Mouse (Mus musculus): ENCODE data around the gene Dnajb1.
"Not testable (repeated sequence)": the region's sequence is repeated elsewhere in the genome, so short reads cannot be mapped to it uniquely, and the experiment has no call there.

The Dnajb1 gene

DNA sequence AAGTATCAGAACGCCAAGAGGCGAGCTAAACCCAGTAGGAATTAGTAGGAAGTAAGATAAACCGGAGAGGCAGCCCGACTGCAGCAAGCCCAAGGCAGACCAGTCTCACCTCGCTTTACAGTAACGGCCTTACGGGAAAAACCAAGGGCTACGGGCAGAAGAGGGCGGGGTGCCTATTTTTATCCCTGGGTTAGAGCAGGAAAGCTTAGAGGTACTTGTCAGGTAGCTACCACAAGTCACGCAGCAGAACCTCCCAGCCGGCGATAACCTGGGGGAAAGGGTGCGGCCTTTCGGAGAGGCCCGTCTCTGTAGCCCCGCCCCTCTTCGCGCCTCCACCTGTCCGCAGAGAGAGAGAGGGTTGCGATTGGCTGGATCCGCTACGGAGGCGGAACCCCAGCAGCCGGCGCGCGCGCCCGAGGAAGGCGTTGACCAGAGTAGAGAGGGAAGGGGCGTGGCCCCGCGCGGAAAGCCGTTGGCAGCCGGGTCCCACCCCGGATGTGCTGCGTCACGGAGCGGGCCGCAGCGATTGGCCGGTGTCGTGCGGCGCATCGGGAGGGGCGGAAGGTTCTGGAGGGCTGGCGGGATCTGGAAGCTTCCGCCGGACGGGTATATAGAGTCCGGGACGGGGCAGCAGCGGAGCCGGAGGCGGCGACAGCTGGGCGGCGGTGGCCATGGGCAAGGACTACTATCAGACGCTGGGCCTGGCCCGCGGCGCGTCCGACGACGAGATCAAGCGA, at the start of gene Dnajb1, which contains the start of gene Tecr:
Gene Dnajb1, plus strand, starts transcription at position 533 of the 737 bp plus-strand sequence.
Gene Tecr, minus strand, starts transcription at position 311 of the 737 bp plus-strand sequence.
- in situ Hi-C loops (cut with MseI, MboI): no loop called here

DNA sequence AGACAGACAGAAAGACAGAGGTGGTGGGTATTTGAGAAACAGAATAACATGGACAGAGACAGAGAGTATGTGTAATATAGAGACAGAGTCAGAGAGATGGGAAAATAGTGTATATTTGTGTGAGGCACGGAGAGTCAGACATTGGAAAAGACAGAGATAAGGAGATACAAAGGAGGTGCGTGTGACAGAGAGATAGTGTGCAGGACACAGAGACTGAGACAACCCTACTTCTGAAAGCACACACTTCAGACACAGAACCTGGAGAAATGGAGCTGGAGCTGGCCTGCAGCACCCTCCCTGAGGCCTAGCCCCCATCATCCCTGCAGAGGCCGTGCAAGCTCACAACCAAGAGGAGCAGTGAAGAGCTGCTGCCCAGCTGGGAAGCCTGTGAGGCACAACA, 45.3 kb upstream of the Dnajb1 start:
- in situ Hi-C loops (cut with MseI, MboI): no loop called here

DNA sequence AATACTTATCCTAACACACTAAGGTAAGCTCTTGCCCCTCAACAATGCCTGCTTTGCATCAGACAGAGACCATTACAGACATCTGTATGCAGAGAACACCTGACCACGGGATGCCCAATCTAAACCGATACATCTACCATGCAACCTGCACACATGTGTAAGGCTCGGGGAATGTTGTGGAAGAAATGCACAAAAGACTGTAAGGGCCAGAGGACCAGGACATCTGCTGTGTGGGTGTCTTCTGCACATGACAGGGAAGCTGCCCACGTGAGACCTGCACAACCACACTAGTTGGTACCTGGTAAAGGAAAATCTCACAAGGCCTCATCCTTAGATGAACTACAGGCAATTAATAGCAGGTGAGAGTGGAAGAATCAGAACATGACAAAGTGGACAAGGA, 44.7 kb upstream of the Dnajb1 start:
- in situ Hi-C loops (cut with MseI, MboI): no loop called here

DNA sequence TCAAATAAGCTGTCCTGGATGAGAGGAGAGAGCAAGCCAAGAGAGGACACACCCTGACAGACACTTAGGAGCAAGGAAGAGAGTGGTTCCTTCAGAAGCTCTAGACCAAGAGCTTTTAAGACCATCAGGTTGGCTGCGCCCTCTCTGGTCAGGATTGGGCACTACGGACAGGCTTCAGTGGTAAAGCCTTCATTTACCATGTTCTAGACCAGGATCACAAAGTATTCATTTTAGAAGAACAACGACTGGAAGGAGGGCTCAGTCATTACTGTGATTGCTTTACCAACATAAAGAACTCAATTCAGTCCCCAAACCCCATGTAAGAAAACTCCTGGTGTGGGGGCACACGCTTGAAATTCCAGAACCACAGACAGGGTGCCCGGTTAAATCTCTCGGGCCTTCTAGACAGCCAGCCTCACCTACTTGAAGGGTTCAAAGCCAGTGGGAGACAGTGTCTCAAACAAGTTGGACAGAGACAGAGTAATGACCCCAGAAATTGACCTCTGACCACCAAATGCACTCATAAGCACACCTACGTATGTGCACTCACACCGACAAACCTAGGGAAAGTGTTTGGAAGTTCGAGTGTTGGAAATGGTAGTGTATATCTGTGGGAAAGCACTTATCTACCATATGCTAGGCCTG, 42.1 kb upstream of the Dnajb1 start:
- in situ Hi-C loops (cut with MseI, MboI): no loop called here

DNA sequence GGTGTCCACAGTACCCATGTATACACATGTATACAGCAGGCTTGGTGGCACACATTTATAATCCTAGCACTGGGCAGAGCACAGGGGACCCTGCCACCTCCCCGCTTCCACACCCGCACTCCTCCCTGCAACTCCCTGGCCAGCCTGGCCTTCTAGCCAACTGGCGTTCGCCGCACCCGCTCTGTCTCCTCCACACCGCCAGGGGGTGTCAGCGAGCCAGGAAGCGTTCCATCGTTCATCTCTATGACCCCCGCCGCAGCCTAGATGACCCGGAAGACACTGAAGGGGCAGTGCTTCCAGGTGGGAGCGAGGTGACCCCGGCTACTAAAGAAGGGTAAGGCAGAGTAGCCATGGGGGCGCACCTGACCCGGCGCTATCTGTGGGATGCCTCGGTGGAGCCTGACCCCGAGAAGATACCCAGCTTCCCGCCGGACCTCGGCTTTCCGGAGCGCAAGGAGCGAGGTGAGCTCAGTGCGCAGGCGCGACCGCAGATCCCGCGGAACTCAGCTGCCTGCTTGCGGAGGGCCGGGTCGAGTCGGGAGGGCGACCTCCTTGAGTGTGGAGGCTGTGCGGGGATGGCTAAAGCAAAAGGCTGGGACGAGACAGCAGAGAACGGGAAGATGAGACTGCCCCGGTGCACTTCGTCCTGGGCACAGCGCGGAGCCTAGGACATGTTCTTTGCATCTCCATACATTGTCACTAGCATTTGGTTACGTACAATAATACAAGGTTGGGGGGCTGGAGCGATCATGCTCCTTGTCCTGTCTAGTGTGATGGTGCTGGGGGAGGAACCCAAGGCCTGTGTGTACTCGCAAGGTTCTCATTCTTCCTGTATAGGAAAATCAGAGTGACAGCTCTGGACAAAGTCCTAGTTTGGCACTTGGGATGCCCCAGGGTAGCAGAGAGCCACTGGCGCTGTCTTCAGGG, 41.3 kb upstream of the Dnajb1 start, which contains the start of gene Ndufb7:
Gene Ndufb7, plus strand, starts transcription at position 203 of the 927 bp plus-strand sequence.
- in situ Hi-C loops (cut with MseI, MboI): no loop called here

DNA sequence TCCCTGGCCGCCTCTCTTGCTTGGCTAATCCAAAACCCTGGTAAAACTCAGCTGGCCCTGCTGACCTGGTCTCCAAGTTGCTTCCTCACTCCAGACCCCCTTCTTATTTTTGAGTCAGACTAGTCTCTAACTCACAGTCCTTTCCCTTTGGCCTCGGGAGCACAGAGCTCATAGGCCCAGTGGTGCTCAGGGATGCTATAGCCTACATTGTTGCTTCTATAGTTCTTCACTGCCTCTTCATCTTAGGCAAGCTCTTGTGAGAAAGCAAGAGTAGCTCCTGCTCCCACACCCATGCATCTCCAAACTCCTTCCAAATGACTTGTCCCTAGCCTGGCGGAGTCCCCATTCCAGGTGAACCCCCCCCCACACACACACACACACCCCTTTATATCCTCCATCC, 40.3 kb upstream of the Dnajb1 start:
- in situ Hi-C loops (cut with MseI, MboI): no loop called here

DNA sequence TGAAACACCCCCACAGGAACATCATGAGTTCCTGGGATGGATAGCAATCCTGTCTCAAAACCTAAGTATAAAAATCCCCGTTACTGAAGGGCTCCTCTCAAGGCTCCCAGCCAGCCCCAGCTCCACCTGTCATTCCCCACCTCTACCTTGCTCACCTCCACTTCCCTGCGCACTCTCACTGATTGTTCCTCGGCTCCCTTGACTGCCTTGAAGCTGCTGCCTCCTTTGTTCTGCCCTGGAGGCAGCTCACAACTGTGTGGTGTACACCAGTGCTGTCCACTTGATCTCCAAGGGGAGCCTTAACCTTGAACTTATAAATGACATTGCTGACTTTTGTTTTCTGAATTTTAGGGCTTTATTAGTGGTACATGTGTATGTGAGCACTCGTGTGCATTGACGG, 39.9 kb upstream of the Dnajb1 start:
- in situ Hi-C loops (cut with MseI, MboI): no loop called here

DNA sequence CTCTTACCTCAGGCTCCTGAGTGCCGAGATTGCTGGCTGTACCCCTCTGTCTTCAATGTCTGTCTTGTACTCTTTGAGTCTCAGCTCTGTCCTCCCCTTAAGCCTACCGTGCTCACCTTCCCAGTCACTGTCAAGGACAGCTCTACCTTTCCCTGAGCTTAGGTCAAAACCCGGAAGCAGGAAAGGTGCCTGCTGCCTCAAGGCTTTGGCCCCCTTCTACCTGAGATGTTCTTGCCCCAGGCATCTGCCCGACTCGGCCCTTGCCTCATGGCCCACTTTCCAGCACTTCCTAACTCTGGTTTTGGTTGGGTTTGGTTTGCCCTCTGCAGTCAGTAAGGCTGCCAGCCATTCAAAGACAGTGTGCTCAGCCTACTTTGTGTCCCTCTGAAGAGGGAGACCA, 39.2 kb upstream of the Dnajb1 start:
- in situ Hi-C loops (cut with MseI, MboI): no loop called here

DNA sequence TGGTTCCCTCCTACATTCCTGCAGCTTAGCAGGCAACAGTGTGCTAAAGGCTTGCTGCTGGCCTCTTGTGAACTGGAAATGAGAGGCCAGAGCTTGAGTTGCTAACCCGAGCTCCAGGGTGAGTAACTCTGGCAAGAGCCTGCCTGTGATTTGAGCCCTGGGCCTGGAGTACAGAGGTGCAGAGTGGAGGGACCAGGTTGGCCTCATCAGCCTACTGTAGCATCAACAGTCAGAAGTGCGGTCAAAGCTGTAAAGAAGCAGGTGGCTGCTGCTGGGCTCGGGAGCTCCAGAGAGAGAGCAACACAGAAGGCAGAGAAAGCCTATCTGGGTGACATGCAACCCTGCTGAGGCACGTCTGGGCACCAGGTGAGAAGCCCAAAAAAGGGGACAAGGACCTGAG, 38.8 kb upstream of the Dnajb1 start:
- in situ Hi-C loops (cut with MseI, MboI): no loop called here

DNA sequence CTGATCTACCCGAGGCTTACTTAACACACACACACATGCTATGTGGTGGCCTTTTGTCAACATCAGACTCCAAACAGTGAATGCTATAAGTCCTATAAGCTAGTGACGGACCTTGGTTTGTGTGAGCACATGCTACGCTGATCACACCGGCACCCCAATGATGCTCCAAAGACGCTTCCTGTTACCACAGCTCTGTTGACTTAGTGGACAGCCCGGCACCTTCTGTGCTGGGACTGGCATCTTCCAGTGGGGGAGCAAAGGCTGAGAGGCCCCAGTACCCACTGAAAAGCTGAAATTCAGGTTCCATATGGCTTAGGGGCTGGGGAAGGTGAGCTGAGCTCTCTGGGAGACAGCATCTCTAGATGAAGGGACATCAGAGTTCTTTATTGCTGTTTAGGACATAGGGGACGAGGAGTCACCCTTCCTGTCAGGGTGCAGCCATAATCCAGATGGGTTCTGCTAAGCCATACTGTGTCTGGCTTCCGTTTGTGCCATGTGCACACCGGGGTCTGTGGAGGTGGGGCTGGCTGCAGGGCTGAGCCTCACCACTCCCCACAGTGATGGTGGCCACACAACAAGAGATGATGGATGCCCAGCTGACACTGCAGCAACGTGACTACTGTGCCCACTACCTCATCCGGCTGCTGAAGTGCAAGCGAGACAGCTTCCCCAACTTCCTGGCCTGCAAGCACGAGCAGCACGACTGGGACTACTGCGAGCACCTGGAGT, 37.6 kb upstream of the Dnajb1 start:
- in situ Hi-C loops (cut with MseI, MboI): no loop called here

DNA sequence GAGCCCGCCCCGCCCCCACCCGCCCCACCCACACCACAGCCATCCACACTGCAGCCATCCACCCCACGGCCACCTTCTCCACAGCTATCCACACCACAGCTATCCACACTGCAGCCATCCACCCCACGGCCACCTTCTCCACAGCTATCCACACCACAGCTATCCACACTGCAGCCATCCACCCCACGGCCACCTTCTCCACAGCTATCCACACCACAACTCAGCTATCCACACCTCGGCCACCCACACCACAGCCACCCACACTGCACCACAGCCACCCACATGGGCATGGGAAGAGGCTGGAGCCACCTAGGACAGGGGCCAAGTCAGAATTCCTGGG, 37.0 kb upstream of the Dnajb1 start:
- in situ Hi-C loops (cut with MseI, MboI): not testable (repeated sequence)

DNA sequence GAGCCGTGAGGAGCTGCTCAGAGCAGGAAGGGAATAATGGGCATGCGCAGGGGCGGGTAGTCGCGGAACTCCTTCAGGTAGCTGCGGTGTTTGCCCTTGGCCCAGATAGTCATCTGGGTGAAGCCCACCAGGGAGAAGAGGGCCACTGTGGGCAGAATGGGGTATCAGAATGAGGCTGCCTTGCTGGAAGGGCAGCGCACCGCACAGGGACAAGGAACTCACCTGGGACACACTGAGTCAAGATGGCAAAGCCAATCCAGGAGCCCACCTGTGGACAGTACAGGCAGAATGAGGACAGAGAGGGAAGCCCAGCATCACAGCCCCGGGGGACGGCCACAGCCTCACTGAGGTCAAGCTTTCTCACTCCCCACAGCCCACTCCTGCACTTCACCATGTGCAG, 36.2 kb upstream of the Dnajb1 start:
- in situ Hi-C loops (cut with MseI, MboI): no loop called here

DNA sequence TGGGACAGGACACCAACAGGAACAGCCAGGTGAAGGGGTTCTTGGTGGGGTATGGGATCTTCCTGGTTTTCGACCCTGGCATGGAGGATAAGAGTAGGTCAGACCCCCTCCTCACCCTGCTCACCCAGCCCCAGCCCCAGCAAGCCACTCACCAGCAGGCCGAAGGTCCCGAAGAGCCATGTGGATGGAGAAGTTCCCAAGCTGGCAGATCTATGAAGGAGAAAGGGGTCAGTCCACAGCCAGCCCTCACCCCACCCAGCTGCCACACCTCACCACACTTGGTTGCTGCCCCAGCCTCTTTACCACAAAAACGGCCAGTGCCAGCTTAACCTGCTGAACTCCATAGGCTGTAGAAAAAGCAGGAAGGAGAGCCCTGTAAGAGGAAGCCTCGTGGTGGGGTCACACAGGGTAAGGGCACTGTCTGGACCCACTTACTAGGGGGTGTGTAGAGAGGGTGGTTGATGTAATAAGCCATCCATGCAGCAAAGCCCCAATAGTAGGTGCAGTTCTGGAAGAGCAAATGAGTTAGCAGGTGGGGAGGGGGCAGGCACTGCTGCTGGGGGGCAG, 35.7 kb upstream of the Dnajb1 start:
- in situ Hi-C loops (cut with MseI, MboI): no loop called here

DNA sequence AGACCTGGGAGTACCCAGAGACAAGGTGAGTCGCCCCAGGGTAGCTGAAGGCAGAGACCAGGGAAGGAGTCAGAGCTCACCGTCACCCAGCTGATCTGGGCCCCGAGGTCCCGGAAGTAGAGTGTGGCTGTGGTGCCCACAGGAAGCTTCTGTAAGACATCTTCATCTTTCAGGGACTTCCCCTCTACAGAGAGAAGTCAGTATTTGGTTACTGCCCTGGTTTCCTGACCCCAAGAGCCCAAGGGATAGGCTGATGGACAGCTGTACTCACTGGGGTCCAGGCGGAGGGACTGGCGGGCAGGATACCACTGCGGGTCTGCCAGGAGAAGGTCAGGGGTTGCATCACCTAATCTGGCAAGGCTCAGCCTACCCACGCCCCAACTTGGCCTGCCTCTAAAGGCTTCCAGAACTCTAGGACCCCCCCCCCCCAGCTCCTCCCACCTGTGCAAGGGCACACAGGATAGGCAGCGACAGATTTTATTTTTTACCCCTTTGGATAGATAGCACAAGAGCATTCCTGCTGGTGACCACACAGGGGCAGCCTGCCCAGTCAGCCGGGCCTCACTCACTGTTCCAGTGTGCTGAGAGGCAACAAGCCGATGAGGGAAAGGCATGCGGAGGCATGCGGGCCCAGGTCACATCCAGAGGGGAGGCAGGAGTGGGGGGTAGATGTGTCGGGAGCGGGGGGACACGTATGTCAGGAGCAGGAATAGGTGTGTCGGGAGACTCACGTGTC, 34.7 kb upstream of the Dnajb1 start:
- in situ Hi-C loops (cut with MseI, MboI): no loop called here

DNA sequence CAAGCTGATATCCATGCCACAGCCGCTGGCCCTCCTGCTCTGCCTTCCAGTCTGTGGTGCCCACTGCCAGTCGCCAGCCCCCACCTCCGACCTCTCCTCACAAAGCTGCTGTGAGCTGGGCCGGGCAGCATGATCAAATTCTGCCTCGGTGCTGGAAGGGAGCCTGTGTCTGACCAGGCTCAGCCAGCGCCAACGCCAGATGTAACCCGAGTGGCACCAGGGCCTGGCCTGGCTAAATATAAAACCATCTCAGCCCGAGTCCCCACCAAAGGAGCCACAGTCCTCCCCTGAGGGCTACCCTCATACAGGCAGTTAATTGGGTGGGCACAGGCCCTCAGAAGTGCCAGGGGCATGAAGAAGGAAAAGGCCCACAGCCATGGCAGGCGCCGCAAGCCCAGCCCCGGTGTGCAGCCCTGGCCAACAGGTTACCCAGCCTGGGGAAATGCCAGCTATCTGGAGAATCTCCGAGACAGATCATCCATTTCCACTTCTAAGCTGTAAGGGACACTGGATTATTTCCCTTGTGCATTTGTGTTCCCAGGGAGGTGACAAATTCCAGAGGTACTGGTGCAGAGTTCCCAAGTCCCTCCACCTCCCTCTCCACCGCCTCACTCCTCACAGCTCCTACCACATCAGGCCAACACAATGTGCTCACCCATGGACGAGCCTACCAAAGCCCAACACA, 33.2 kb upstream of the Dnajb1 start:
- in situ Hi-C loops (cut with MseI, MboI): no loop called here

DNA sequence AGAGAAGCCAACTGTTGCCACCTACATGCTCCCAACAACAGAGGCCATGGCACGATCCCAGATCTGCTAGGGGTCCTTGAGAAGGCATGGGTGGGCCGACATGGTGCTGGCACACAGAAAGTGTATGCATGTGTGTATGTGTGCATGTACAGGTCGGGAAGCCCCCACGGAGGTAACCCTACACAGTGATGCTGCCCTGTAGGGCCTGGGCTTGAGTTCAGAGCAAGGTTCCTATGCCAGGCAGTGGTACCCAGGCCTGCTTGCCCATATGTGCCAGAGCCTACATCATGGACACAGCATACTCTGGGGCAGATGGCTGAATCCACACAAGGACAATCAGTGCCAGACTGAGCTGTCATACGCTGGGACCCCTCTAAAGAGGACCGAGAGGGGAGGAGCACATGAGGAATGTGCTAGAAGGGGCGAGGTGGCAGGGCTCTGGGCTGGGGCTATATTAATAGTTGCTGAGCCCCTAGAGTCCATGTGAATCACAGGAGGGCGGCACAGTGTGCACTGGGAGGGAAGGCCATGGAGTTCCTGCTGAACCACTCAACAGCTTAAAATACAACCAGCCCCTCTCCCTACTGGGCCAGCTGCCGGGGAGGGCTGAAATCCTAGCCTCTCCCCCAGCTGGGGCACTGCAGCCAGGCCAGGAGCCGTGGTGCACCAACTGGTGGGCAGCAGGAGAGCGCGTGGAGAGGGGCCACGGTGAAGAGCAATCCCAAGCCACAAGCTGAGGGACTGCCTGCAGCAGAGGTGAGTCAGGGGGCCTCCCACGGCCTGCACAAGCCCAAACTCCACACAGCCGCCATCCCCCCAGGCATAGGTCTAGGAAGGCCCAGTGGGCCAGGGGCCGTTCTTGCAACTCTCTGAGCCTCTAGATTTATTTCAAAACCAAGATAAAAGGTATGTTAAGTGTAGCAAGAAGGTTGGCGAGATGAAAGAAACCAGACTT, 32.2 kb upstream of the Dnajb1 start:
- in situ Hi-C loops (cut with MseI, MboI): no loop called here

DNA sequence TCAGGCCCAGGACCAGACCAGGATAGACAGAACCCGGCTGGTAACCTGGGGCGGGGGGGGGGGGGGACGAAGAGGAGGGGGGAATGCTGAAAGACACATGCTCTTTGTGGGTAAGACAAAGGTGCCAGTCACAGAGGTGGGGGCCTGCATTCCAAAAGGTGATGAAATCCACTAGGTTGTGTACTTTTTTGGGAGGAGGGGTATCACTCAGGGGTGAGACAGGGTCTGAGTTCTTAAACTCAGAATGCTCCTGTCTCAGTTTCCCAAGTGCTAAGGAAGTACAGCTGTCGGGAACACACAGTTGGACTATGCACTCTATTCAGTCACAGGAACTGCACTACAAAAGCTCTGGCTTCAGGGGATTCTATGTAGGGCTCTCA, 31.5 kb upstream of the Dnajb1 start:
- in situ Hi-C loops (cut with MseI, MboI): no loop called here

DNA sequence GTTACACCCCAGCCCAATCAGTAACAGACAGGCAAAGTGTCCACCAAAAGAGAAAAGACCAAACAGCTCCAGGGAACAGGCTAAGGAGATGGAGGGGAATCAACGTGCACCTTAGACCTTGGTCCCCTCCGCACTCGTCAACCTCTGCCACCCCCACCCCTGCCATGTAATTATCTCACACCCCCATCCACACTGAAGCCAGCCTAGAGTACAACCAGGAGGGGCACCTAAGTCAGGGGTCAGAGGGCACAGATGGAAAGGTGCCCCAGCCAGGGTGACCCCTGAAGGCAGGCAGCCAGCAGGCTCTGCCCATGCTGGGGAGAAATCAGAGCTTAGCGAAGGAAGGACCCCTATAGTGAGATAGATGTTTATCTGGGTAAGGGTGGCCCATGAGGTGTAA, 31.1 kb upstream of the Dnajb1 start:
- in situ Hi-C loops (cut with MseI, MboI): no loop called here

DNA sequence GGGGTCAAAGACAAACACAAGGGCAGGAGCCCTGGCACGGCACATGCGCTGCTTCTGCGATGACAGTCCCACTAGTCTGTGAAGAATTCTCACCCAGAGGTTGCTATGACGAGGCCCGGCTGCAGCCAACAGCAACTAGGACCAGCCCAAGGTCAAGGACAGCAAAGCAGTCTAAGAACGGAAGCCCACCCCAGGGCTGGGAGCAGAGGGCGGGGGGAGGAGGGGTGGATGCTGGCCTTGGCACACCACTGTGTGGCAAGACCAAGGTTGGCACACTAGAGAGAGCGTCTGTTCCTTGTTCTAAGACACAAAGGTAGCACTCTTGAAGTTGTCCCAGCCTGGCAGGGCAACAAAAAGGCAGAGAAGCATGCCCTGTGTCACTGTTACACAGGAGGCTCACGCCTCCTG, 30.6 kb upstream of the Dnajb1 start:
- in situ Hi-C loops (cut with MseI, MboI): no loop called here
